Mouse (Mus musculus): Measurements from ENCODE around the gene Trim67.

DNA sequence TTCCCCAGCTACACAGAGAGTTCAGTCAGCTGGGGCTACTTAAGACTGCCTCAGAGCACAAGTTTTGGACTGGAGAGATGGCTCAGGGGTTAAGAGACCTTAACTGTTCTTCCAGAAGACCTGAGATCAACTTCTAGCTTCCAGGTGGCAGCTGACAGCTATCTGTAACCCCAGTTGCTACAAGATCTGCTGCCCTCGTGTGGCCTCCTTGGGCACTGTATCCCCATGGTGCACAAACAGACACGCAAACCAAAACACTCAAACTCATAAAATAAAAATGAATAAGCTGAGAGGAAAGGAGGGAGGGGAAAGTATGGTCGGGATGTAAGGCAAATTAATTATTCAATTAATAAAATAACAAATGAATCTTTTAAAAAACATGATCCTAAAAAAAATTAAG, 34.3 kb upstream of the Trim67 start:
- TF ChIP-seq POLR2A (IDR thresholded peaks at IDR 0.05; ENCODE audit: borderline replicate concordance, insufficient read depth, low read length): no peak
- peak; percentile 30; the same call in 1 of the 2 replicates for TF ChIP-seq CTCF (IDR thresholded peaks at IDR 0.05; ENCODE audit: borderline replicate concordance, insufficient read depth, low read depth, low read length)
